Mouse (Mus musculus): ENCODE measurements at regions not wholly inside any gene's neighbourhood (a gene's known extent, or its start where the extent isn't known, plus 50 kb on each side); places are given as distances from the start of the nearest gene placed in this dataset.

DNA sequence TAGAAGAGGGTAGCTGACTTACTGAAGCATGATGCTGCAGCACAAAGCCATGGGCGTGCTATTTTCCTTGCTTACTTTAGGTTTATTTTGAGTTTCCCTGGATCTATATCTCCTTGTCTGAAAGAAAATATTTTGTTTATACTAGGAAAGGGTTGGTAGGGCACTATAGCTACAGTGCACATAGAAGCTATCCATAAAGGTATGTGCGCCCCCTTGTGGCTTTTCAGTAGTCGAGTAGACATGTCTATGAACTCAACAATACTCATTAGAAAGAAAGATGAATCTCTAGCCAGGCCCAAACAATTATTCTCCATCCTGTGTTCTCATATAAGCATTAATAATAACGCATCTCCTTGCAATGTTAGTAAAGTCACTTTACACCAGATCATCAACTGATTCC, 114.3 kb downstream of the Rab38 start:
- ATAC-seq, result peak; percentile 92
- Histone ChIP-seq H3K4me3 (replicated peaks) (no peak overlapping the region), H3K9me3 (no peaks in the 10 kb centered on the region), H3K27me3 (no peaks in the 10 kb centered on the region), H3K4me1 (replicated peaks) (no peaks in the 10 kb centered on the region), H3K36me3 (no peaks in the 10 kb centered on the region), H3K9ac (replicated peaks) (no peak overlapping the region), H3K4me2 (replicated peaks) (no peak overlapping the region), H3K27ac (no peak overlapping the region)
- 8% methylated on average over 4 of the region's 4 CpGs for WGBS

DNA sequence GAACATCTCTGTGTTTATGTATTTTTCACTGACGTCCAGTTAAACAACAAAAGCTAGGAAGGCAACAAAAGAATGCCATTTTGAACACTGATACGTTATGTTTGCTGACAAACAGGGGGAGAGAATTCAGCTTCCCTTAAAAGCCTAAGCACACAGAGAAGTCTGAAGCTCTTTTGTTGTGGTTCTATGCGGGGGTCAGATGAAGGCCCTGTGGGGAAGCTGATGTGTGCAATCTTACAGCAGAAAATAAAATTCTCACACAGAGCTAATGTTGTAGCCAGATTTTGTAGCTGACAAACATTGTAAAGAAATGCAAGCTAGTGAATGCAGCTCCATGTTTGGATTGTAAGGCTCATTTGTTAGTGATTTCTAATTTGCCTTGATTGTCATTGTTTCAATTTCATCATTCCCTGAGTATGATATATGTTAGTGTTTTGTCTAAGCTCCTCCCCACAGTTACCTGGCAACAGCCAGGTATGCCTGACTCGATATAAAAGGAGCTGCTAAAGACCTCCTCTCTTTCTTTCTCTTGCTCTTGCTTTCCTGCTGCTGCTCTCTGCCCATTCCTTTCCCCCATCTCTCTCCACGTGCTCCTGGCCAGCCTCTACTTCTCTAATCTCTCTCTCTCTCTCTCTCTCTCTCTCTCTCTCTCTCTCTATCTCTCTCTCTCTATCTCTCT, 115.0 kb downstream of the Rab38 start:
- H3K9me3 ChIP-seq, result no peaks in the 10 kb centered on the region
- H3K36me3 ChIP-seq, result no peaks in the 10 kb centered on the region
- no peak overlapping the region for H3K9ac ChIP-seq (replicated peaks)
- no peak for ATAC-seq
- no peak overlapping the region for H3K4me2 ChIP-seq (replicated peaks)
- no peaks in the 10 kb centered on the region for H3K27me3 ChIP-seq
- no peak overlapping the region for H3K4me3 ChIP-seq (replicated peaks)
- no peaks in the 10 kb centered on the region for H3K4me1 ChIP-seq (replicated peaks)
- no peak overlapping the region for H3K27ac ChIP-seq
- 40% methylated on average over 5 of the region's 5 CpGs for WGBS

DNA sequence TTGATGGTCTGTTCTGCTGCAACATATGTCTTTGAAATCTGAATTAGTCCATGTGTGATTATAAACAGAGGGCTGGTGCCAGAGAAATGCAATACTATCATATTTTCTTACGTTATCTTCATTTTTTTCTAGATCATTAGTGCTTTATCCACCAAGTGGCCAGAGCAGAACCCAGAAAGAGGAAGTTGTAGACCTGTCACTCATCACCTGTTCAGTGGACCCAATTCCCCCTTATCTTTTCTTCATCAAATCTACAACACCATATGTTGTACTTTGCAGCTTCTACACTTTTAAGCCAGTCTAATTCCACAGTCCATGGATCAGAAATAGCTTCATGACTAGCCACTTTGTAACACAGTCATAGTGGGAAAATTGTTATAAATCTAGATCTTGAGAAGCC, 145.0 kb downstream of the Rab38 start:
- Histone ChIP-seq H3K27me3 (no peaks in the 10 kb centered on the region), H3K27ac (no peak overlapping the region), H3K4me2 (replicated peaks) (no peak overlapping the region), H3K4me1 (replicated peaks) (no peaks in the 10 kb centered on the region), H3K36me3 (no peaks in the 10 kb centered on the region), H3K9ac (replicated peaks) (no peak overlapping the region), H3K4me3 (replicated peaks) (no peak overlapping the region), H3K9me3 (no peaks in the 10 kb centered on the region)
- WGBS, result 77% methylated on average over 1 of the region's 1 CpGs
- no peak for ATAC-seq

DNA sequence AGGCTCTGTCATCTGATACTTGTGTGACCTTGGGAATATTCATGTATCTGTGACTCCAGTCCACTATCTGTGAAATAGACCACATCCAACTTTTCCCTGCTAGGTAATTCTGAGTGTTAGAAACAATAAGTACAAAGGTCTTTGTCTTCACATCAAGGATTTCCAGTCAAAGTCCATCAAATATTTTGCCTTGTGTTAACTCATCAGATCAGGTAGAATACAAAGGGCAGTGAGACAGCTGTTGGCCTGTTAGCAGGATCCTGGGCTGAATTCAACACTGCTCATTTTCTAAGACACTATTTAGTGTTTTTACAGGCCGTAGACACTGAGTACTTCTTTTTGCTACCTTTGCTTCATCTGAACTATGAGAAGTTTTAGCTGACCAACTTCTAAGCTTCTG, 170.7 kb downstream of the Rab38 start:
- Histone ChIP-seq H3K9ac (replicated peaks) (no peak overlapping the region), H3K4me2 (replicated peaks) (no peak overlapping the region), H3K9me3 (no peaks in the 10 kb centered on the region), H3K4me1 (replicated peaks) (no peaks in the 10 kb centered on the region), H3K36me3 (no peaks in the 10 kb centered on the region), H3K4me3 (replicated peaks) (no peak overlapping the region), H3K27me3 (no peaks in the 10 kb centered on the region), H3K27ac (no peak overlapping the region)
- no peak for ATAC-seq
- WGBS, result 81% methylated on average over 1 of the region's 1 CpGs

Measured in midbrain, embryonic 13.5 days (tissue).